Mouse (Mus musculus) forebrain, postnatal 0 days (tissue): ENCODE results near the gene Baz1b. TPM values are rescaled to one million over a fixed set of nuclear protein-coding genes. Genes with fewer than 3 reads are reported as not detected.

Experiments
- ATAC-seq: fragments of 200-750 bp; cut with Nextera tagmentation; 2 replicates; pipeline ENCODE4 v1.8.0; 2017; ENCODE audit warnings: mild to moderate bottlenecking, moderate library complexity
- DNase-seq: peaks from one replicate; pipeline ENCODE4 v3.0.0-alpha.2; 2015
- H3K27ac ChIP-seq: fragments of 300-500 bp; sonication (generic); 2 replicates; pipeline ENCODE4 v1.5.1; 2014; ENCODE audit warnings: low read depth, mild to moderate bottlenecking, antibody characterized with exemption, low read length, moderate library complexity, mixed read lengths
- H3K27me3 ChIP-seq: fragments of 300-500 bp; sonication (generic); 2 replicates; pipeline ENCODE4 v1.6.1; 2014; ENCODE audit warnings: mild to moderate bottlenecking, low read length, mixed read lengths; ENCODE audit not compliant: insufficient read depth
- H3K36me3 ChIP-seq: fragments of 300-500 bp; sonication (generic); 2 replicates; pipeline ENCODE4 v1.6.1; 2014; ENCODE audit warnings: mild to moderate bottlenecking, moderate library complexity; ENCODE audit not compliant: insufficient read depth
- H3K4me1 ChIP-seq: fragments of 300-500 bp; sonication (generic); 2 replicates; pipeline ENCODE4 v1.6.1; 2014; ENCODE audit warnings: antibody characterized with exemption; ENCODE audit not compliant: insufficient read depth
- H3K4me2 ChIP-seq: fragments of 300-500 bp; sonication (generic); 2 replicates; pipeline ENCODE4 v1.6.1; 2014; ENCODE audit warnings: low read depth, mild to moderate bottlenecking, moderate library complexity
- H3K4me3 ChIP-seq: fragments of 300-500 bp; sonication (generic); 2 replicates; pipeline ENCODE4 v1.5.1; 2014; ENCODE audit warnings: low read depth, low read length, mixed read lengths
- H3K9ac ChIP-seq: fragments of 300-500 bp; sonication (generic); 2 replicates; pipeline ENCODE4 v1.6.1; 2014; ENCODE audit warnings: mild to moderate bottlenecking
- H3K9me3 ChIP-seq: fragments of 300-500 bp; sonication (generic); 2 replicates; pipeline ENCODE4 v1.6.1; 2016; ENCODE audit warnings: low read length
- CTCF ChIP-seq: sonication (generic); IDR thresholded peaks from 2 replicates; pipeline ENCODE4 v1.5.1; 2016; ENCODE audit warnings: antibody characterized with exemption, control low read depth, low read depth
- WGBS: fragments of 180-500 bp; shearing (Covaris S2); extraction: QIAGEN DNeasy Blood & Tissue Kit; methylation state at CpG from one replicate; pipeline ENCODE4 v1.1.7; 2014; 5-methylcytosine and 5-hydroxymethylcytosine counted together
- polyA plus RNA-seq: library from polyadenylated mRNA; unstranded; fragments of >200 nt; fragmentation: Nextera tagmentation; extraction: Ambion mirVana; gene quantifications from 2 replicates; pipeline ENCODE4 v1.2.1, GENCODE M21; 2015
- total RNA-seq: library from RNA; depleted of rRNA; stranded (reverse); fragments of >200 nt; gene quantifications from 2 replicates; pipeline ENCODE4 v1.2.3, GENCODE M21; 2014

Gene Baz1b
- total and polyA plus RNA-seq, 2 experiments from 2014 or later, result 15.0 to 51.6 TPM

DNA sequence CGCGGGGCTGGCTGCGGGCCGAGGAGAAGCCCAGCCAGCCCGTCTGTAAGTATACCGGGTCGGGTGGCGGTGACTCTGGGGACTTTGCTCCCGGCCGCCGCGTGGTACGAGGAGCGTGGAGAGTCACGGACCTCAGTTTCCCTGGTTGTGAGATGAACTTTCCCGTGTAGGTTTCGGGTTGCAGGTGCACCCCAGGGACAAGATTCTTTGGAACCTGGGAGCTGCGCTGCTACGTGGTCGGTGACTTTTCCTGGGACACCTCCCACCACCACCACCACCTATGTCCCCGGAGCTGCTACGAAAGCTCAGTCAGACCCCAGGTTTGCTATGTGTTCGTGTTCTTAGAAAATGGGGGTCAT is 37.3 kb upstream of the Baz1b start:
- under 1% methylated on average over 23 of the region's 23 CpGs for WGBS
- TF ChIP-seq CTCF, result no peak

GRCm38 (mm10) chr5:135156496-135156895 is 30.6 kb upstream of the Baz1b start:
- ATAC-seq (no peak), DNase-seq (no peak)
- Histone ChIP-seq H3K27ac (no peak overlapping the region), H3K9ac (no peak overlapping the region), H3K4me1 (no peaks in the 10 kb centered on the region), H3K4me2 (no peak overlapping the region), H3K36me3 (peaks cover 50% of the 10 kb centered on the region), H3K9me3 (no peaks in the 10 kb centered on the region), H3K4me3 (no peak overlapping the region), H3K27me3 (no peaks in the 10 kb centered on the region)
- 98% methylated on average over 4 of the region's 4 CpGs for WGBS
- TF ChIP-seq CTCF, result 0 out of 2 replicates have a peak, but pooled peaks have one; percentile 4

More for the DNA sequence above, 37.3 kb upstream of the Baz1b start:
- H3K4me3 ChIP-seq, result peak overlapping the region; percentile 68
- 0 out of 2 replicates have a peak, but pooled peaks cover 2% of the 10 kb centered on the region for H3K4me1 ChIP-seq
- H3K4me2 ChIP-seq, result peak overlapping the region; percentile 81
- peak overlapping the region; percentile 64 for H3K9ac ChIP-seq
- no peaks in the 10 kb centered on the region for H3K27me3 ChIP-seq
- peak overlapping the region; percentile 57; the same call in 1 of the 2 replicates for H3K27ac ChIP-seq
- peaks cover 4% of the 10 kb centered on the region; the same call in 1 of the 2 replicates for H3K36me3 ChIP-seq
- ATAC-seq (no peak), DNase-seq (no peak)
- H3K9me3 ChIP-seq, result no peaks in the 10 kb centered on the region

GRCm38 (mm10) chr5:135161221-135161620 is 25.8 kb upstream of the Baz1b start:
- H3K9ac ChIP-seq, result no peak overlapping the region
- no peaks in the 10 kb centered on the region for H3K9me3 ChIP-seq
- peaks cover 35% of the 10 kb centered on the region for H3K36me3 ChIP-seq
- TF ChIP-seq CTCF, result no peak
- H3K27me3 ChIP-seq, result no peaks in the 10 kb centered on the region
- H3K4me2 ChIP-seq, result no peak overlapping the region
- no peak overlapping the region for H3K4me3 ChIP-seq
- H3K27ac ChIP-seq, result no peak overlapping the region
- 85% methylated on average over 4 of the region's 4 CpGs for WGBS
- ATAC-seq (peak; percentile 55), DNase-seq (peak; percentile 22)
- H3K4me1 ChIP-seq, result no peaks in the 10 kb centered on the region

GRCm38 (mm10) chr5:135161650-135162049 is 25.4 kb upstream of the Baz1b start:
- Histone ChIP-seq H3K9ac (no peak overlapping the region), H3K9me3 (no peaks in the 10 kb centered on the region), H3K4me2 (no peak overlapping the region), H3K27me3 (no peaks in the 10 kb centered on the region), H3K27ac (no peak overlapping the region), H3K36me3 (peaks cover 31% of the 10 kb centered on the region), H3K4me1 (no peaks in the 10 kb centered on the region), H3K4me3 (no peak overlapping the region)
- 86% methylated on average over 7 of the region's 7 CpGs for WGBS
- ATAC-seq (no peak; the same call in 1 of the 2 replicates), DNase-seq (no peak)
- TF ChIP-seq CTCF, result no peak

DNA sequence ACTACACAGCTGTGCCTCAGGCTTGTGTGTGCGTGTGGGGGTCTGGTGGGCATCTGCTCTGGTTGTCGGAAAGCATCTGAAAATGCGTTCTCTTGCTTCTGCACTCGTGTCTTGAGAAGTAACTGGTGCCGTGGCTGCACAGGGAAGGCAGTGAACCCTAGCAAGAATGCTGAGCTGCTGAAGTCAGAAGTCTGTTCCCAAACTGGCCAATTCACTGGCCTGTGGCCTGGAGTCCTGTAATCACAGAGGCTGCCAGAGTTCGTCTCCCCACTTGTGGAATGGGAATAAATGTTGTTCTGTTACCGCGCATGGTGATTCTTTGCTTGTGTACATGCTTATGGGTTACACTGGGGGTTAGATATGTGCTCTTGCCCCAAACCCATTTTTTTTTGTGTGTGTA is 24.7 kb upstream of the Baz1b start:
- no peak for DNase-seq
- TF ChIP-seq CTCF, result no peak
- no peak overlapping the region for H3K4me2 ChIP-seq
- H3K4me1 ChIP-seq, result no peaks in the 10 kb centered on the region
- peaks cover 24% of the 10 kb centered on the region for H3K36me3 ChIP-seq
- ATAC-seq, result no peak
- no peaks in the 10 kb centered on the region for H3K9me3 ChIP-seq
- H3K27me3 ChIP-seq, result no peaks in the 10 kb centered on the region
- no peak overlapping the region for H3K4me3 ChIP-seq
- 94% methylated on average over 8 of the region's 8 CpGs for WGBS
- H3K27ac ChIP-seq, result no peak overlapping the region
- H3K9ac ChIP-seq, result no peak overlapping the region

GRCm38 (mm10) chr5:135162821-135163220 is 24.2 kb upstream of the Baz1b start:
- no peak for DNase-seq
- TF ChIP-seq CTCF, result no peak
- Histone ChIP-seq H3K27me3 (no peaks in the 10 kb centered on the region), H3K9ac (no peak overlapping the region), H3K27ac (no peak overlapping the region), H3K4me2 (no peak overlapping the region), H3K9me3 (no peaks in the 10 kb centered on the region), H3K36me3 (peaks cover 22% of the 10 kb centered on the region), H3K4me1 (no peaks in the 10 kb centered on the region), H3K4me3 (no peak overlapping the region)
- ATAC-seq, result no peak
- 93% methylated on average over 6 of the region's 6 CpGs for whole genome bisulfite sequencing

- TF ChIP-seq CTCF, result no peak
- DNase-seq, result no peak
- H3K27me3 ChIP-seq, result no peaks in the 10 kb centered on the region
- no peaks in the 10 kb centered on the region for H3K9me3 ChIP-seq
- H3K4me1 ChIP-seq, result peaks cover 6% of the 10 kb centered on the region; the same call in 1 of the 2 replicates
- H3K36me3 ChIP-seq, result peaks cover 7% of the 10 kb centered on the region; the same call in 1 of the 2 replicates
- no peak overlapping the region for H3K9ac ChIP-seq
- no peak overlapping the region for H3K4me2 ChIP-seq
- no peak overlapping the region for H3K27ac ChIP-seq
- no peak for ATAC-seq
- H3K4me3 ChIP-seq, result no peak overlapping the region
- WGBS, result 90% methylated on average over 4 of the region's 4 CpGs
Measured at GRCm38 (mm10) chr5:135166909-135167308, 20.2 kb upstream of the Baz1b start.
